Mouse (Mus musculus) liver, embryonic 14.5 days (tissue): ENCODE data around the gene Eppin.

Experiments used
- CTCF ChIP-seq: IDR thresholded peaks from 2 replicates; pipeline ENCODE4 v1.5.1; 2016; ENCODE audit warnings: antibody characterized with exemption, low read depth, control low read depth
- EP300 ChIP-seq: IDR thresholded peaks from 2 replicates; pipeline ENCODE4 v1.6.1; 2016; ENCODE audit warnings: antibody characterized with exemption, low read depth

DNA sequence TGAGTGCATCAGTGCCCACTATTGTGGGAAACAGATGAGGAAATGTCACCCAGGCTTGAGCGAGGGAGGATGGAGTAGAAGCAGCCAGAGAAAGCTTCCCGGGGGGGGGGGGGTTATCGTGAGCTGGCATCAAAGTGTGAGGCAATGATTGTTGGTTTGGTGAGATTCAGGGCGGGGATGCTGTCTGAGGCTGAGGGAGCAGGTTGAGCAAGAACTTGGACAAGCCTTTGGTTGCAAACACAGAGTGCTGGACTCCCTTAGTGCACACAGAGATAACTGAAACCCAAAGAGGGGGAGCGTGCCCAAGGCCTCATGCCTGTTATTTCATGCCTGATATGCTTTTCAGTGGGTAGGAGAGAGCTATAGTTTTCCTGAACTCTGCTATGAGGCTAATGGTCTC is 25.9 kb downstream of the Eppin start:
- TF ChIP-seq CTCF (no peak), EP300 (no peak)
